Mouse (Mus musculus) cerebellum, adult 2 months (tissue): Measurements from ENCODE around the gene Mtrex.

Experiments
- CTCF ChIP-seq: fragments of 200-500 bp; IDR thresholded peaks from 2 replicates; pipeline ENCODE4 v1.5.1; 2011; ENCODE audit warnings: low read depth, mild to moderate bottlenecking, control low read depth, low read length, moderate library complexity, borderline replicate concordance; ENCODE audit not compliant: insufficient read depth
- POLR2A ChIP-seq: fragments of 200-500 bp; IDR thresholded peaks from 2 replicates; pipeline ENCODE4 v1.6.1; 2011; ENCODE audit warnings: low read length, control low read depth, borderline replicate concordance; ENCODE audit not compliant: insufficient read depth

GRCm38 (mm10) chr13:112870039-112870690 lies 57.0 kb downstream of the Mtrex start:
- TF ChIP-seq CTCF (no peak), POLR2A (no peak)
